Mouse (Mus musculus) brown adipose tissue, adult 24 weeks (tissue): Measurements from ENCODE around the gene Ccpg1. TPM values are rescaled to one million over a fixed set of nuclear protein-coding genes. Genes with fewer than 3 reads are reported as not detected.

Experiments
- H3K27ac ChIP-seq: fragments of 200-500 bp; replicated peaks from 2 replicates; pipeline ENCODE4 v1.5.1; 2012; ENCODE audit warnings: low read depth, mild to moderate bottlenecking, low read length
- H3K4me1 ChIP-seq: fragments of 200-500 bp; 2 replicates; pipeline ENCODE4 v1.6.1; 2012; ENCODE audit warnings: low read length, mixed read lengths; ENCODE audit not compliant: control insufficient read depth, insufficient read depth, insufficient read length
- H3K4me3 ChIP-seq: fragments of 200-500 bp; 2 replicates; pipeline ENCODE4 v1.5.1; 2012; ENCODE audit warnings: low read depth, mild to moderate bottlenecking, low read length, moderate library complexity; ENCODE audit not compliant: insufficient read depth
- polyA plus RNA-seq: library from polyadenylated mRNA; stranded (reverse); fragments of >200 nt; gene quantifications from 2 replicates; pipeline ENCODE4 v1.2.4, GENCODE M21; 2012; ENCODE audit not compliant: missing spikeins, insufficient read depth, insufficient read length

The Ccpg1 gene
- polyA plus RNA-seq, 1 experiment, result 64.5 TPM

DNA sequence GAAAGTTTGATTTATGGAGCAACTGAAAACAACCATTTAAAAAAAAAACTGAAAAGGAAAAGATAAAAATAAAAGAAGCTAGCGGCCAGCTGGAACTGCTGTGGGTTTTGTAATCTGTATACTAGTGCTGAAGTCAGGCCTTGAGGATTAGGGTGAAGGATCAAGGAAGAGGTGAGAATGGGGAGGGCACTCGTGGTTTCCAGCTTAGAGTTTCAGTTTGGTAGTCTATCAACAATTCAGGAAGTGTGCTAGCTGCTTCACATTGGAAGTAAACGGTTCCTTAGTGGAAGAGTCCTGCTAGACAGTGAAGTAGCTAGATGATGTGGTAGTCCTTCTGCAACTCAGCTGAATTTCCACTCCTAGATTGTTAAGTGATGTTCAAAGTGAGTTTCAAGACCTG is 23.2 kb downstream of the Ccpg1 start:
- Histone ChIP-seq H3K4me3 (no peak overlapping the region), H3K27ac (no peak overlapping the region; the same call in 1 of the 2 replicates)

DNA sequence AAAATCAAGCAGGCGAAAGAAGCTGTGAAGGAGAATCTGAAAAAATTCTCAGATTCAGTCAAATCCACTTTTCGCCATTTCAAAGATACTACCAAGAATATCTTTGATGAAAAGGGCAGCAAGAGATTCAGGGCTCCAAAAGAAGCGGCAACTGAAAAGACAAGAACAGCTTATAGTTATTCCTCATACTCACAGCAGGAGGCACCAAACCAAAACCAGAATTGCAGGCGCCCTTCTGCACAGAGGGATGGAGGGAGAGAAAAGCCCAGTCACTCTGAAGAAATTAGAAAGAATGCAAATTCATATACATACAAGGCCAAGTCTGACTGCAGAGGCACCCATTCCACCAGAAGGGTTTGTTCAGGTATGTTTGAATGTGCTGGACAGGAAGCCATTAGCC is 27.4 kb downstream of the Ccpg1 start:
- H3K4me1 ChIP-seq, result no peaks in the 10 kb centered on the region
- H3K4me3 ChIP-seq, result no peak overlapping the region
- H3K27ac ChIP-seq, result no peak overlapping the region

More for the DNA sequence above, 23.2 kb downstream of the Ccpg1 start:
- no peaks in the 10 kb centered on the region for H3K4me1 ChIP-seq

DNA sequence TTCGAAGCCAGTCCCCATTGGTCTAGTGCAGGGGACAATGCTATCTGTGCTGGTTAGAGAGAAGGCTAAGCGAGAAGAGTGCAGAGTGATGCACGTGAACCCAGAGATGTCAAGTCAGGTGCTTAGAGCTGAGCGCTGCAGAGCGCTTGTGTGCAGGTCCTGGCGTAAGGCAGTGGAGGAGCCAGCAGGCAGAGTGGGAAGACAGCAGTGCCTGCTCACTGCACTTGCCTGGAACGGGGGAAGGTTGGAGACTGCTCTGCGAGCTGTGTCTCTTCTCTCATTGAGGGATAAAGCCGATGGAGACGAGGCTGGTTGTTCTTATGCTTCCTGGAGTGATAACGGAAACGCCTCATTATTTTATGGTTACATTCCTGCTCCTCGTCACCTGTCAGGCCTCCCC is 29.5 kb downstream of the Ccpg1 start:
- Histone ChIP-seq H3K27ac (no peak overlapping the region), H3K4me3 (no peak overlapping the region), H3K4me1 (peaks cover under 1% of the 10 kb centered on the region; the same call in 1 of the 2 replicates)

DNA sequence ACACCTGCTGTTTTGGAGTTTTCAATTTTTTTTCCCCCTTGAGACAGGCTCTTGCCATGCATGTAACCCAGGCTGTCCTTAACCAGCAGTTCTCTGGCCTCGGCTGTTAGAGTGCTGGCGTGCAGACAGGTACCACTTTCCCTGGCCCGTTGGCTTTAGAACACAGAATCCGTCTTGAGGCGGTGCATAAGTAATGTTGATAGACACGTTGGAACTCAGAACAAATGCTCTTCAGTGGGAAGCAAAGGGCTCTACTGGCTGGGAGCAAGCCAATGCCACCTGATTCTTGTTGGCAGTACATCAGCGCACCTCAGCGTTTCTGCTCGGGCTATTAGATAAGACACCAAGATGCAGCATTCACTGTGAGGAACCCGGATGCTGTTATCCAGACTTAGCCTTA is 34.6 kb downstream of the Ccpg1 start:
- Histone ChIP-seq H3K27ac (no peak overlapping the region), H3K4me3 (no peak overlapping the region), H3K4me1 (peaks cover 3% of the 10 kb centered on the region; the same call in 1 of the 2 replicates)

DNA sequence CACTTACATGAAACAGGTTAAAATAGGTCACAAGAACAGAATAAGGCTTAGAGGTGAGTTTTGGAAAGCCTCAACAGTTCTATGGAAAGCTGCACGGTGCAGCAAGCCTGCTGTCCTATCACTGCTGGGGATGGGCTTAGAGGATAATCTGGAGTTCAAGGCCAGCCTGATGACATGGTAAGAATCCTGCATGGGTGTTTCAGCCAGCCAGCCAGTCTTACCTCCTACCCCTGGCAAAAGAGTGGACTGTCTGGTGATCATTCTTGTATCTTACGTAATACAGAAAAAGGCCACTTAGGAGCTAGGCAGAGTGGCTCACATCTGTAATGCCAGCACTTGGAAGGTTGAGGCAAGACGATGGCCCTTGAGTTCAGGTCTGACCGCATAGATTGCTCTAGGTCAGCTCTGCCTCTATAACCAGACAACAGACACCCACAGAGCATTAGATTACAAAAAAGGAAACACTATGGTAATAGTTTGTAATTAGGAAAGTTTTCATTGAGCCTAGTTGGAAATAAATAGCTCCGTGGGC is 35.4 kb downstream of the Ccpg1 start:
- Histone ChIP-seq H3K4me1 (peaks cover 3% of the 10 kb centered on the region; the same call in 1 of the 2 replicates), H3K4me3 (no peak overlapping the region), H3K27ac (peak overlapping the region; percentile 37; the same call in 1 of the 2 replicates)

DNA sequence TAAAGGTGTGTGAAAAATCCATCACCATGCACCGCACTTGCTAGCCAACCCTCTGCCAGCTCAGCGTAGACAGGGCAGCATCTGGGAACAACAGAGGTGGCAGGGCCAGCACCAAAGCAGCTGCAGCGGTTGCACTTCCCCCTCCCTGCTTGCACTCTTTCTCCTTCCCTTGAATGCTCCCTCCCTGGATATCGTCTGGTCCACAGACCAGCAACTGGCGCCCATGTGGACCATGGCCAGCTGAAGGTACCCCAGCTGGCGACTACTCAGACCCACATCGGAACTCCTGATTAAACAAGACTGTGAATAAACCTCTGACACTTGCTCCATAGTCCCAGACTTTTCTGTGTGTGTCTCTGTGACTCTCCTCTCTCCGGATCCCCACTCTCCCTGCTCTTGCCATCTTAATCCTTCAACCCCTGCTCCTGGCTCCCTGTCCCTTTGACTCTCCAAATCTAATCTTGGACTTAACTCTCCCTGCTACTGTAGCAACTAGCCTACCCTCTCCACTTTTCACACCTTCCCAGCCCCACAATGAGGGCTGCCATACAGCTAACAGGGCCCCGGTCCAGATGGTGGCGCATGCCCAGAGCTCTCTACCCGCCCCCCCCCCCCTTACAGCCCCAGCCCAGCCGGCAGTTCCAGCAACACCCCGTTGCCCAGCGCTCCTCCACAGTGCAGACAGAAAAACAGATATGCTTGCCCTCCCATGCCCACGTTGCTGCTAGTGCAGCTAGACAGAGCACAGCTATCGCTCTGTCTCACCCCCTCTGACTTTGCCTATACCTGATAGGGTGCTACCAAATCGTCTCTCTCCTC is 40.8 kb downstream of the Ccpg1 start:
- no peaks in the 10 kb centered on the region for H3K4me1 ChIP-seq
- H3K4me3 ChIP-seq, result no peak overlapping the region
- H3K27ac ChIP-seq, result no peak overlapping the region

DNA sequence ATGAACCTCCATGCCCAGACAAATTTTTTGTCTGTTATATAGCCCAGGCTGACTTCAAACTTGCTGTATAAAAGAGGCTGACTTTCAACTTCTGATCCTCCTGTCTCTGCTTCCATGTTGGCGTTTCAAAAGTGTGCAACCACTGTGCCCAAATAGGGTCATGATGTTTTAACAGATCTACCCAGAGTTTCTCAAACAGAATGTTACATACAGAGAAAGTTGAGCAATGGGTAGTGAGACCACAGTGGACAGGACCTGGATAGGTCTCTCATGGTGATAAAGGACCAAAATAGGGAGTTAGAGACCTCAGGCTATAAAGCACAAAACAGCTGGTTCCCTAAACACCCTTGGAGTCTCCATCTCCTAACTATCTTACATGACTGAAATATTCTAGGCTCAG is 45.2 kb downstream of the Ccpg1 start:
- Histone ChIP-seq H3K27ac (no peak overlapping the region), H3K4me1 (no peaks in the 10 kb centered on the region), H3K4me3 (no peak overlapping the region)

DNA sequence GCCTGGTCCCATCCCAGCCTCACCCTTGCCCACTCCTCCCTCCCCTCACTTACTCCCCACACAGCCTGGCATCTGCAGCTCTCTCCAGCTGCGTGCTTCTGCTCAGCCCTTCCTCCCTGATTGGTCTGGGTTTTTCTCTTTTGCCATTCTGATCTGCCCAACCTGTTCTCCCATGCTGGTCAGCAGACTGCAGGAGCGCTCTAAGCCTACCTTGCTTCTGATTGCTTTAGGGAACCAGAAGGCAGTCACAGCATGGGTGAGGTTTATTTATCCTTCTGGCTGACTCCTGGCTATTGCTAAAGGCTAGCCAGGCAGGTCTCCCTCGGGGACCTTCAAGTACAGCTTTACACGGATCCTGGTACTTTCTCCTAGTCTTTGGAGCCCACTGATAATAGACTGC is 46.2 kb downstream of the Ccpg1 start:
- no peaks in the 10 kb centered on the region for H3K4me1 ChIP-seq

DNA sequence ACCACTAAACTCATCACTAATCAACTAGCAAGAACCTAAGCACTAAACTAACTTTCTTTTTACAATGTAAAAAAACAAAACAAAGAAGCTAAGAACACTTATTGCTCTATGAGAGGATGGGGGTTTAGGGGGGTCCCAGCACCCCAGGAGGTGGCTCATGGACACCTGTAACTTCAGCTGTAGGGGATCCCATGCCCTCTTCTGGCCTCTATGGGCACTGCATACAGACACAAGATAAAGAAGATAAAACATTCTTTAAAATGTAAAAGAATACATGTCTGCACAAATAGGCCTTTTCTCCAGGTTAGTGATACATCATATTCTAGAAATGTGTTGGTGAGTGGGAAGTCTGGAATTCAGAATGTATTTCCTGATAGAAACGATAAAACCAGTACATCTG is 48.2 kb downstream of the Ccpg1 start:
- H3K4me1 ChIP-seq, result no peaks in the 10 kb centered on the region
- no peak overlapping the region for H3K27ac ChIP-seq

More for the DNA sequence above, 46.2 kb downstream of the Ccpg1 start:
- no peak overlapping the region for H3K27ac ChIP-seq
- no peak overlapping the region for H3K4me3 ChIP-seq

DNA sequence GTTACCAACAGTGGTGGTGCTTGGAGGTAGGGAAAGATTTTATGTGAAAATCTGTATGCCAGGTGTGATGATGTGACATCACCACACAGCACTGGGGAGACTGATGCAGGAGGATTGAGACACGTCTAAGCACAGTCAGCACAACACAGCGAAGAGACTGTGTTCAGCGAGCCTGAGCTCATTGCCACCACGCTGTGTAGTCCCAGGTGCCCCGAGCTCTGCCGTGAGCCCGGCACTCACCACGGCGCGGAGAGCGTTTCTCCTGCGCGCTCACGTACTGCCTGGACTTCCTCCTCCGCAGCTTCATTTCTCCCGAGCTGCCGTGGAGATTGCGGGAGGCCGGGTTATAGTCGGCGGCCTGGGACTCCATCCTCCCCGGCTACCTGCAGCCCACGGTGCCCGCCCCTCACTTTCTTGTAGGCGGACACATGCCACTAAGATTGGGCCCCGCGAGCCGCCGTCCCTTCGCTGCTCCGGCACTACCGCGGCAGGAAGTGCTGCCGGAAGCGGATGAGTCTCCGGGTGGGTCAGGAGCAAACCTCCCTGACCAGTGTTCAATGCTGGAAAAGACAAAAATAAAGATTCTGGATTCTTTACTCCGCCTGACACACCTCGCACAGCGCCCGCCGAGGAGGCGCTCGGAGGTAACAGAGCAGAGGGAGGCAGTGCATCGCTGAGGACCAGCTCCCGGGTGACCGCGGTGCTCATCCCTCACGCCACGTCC is 54.2 kb downstream of the Ccpg1 start:
- Histone ChIP-seq H3K27ac (peak overlapping the region; percentile 72), H3K4me3 (peak overlapping the region; percentile 92)

More for the DNA sequence above, 48.2 kb downstream of the Ccpg1 start:
- H3K4me3 ChIP-seq, result no peak overlapping the region

DNA sequence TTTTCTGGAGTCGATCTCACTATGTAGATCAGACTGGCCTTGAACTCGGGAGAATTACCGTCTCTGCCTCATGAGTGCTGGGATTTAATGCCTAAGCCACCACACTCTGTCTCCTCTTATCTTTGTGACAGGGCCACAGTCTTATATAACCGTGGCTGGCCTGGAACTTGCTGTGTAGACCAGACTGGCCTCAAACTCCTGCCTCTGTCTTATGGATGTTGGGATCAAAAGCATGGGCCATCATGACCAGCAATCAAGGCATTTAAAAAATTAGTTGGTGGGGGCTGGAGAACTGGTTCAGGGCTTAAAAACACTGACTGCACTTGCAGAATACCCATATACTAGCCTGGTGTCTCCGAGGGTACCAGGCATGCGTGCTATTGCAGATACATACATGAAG is 54.9 kb downstream of the Ccpg1 start, which contains the start of gene Pigb:
Pigb (minus strand) TSS at position 299 of the 400 bp plus-strand sequence.
- H3K4me3 ChIP-seq, result peak within 1 kb of the TSS; percentile 92
- no peaks in the 10 kb centered on the region; the same call in 1 of the 2 replicates for H3K4me1 ChIP-seq
- H3K27ac ChIP-seq, result peak within 1 kb of the TSS; percentile 72

More for the DNA sequence above, 54.2 kb downstream of the Ccpg1 start:
- no peaks in the 10 kb centered on the region; the same call in 1 of the 2 replicates for H3K4me1 ChIP-seq

DNA sequence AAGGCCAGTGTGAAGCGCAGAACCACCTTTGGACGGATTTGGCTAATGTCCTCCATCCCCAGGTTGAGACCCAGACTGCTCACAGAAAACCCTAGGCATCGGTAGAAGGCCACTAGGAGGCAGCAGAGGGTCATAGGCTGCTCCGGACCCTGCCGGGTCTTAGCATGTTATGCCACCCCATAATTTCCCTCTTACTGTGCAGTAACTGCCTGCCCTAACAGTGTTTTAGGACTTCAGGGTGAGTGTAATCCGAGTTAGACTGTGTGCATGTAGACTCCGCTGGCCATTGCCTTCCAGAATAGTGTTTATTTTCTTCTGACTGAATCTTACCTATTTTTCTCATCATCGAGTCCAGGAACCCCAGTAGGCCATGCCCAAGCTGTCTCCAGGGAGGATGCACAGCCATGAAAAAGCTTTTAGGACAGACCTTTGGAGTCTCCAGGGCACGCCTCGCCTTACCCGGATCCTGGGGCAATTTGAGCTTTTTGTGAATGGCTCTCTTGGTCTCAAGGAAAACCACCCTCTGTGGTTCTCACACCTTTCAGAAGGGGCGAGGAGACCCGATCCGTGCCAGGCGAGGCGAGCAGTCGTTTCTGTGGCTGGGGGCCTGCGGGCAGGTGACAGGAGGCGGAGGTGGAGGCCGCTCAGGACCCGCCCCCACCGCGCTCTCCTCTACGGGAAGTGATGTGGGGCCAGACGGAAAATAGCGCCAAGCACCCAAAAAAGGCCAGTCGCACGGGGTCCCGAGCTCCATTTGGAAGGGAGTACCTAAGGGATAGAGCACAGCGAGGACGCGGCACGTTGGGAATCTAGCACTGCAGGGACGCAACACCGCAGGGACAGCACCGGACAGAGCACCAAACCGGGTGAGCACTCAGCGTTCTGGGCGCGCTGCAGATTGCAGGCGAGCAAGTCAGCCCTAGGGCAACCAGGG is 59.2 kb downstream of the Ccpg1 start, which contains the start of gene Rab27a:
Rab27a (plus strand) TSS at position 709 of the 934 bp plus-strand sequence.
- Histone ChIP-seq H3K27ac (no peak within 1 kb of the TSS), H3K4me1 (no peaks in the 10 kb centered on the region; the same call in 1 of the 2 replicates)

DNA sequence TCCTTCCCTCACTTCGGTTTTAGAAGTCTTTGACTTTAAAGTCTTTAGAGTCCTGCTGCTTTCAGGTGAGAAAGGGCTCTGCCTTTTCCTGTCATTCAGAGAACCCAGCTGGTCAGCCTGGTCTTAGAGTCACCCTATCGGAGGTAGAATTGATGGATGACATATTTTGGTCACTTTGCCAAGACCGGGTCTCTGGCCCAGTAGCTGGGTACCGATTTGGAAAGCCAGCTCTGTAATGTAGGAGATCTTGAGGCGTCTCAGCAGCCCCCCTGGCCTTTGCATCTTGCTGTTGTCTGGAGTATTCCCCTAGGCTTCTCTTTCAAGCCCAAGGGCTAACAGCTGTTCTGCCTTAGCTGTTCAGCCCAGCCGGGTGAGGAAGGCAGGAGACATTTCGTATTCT is 60.0 kb downstream of the Ccpg1 start:
- H3K4me3 ChIP-seq, result peak overlapping the region; percentile 53
- H3K4me1 ChIP-seq, result no peaks in the 10 kb centered on the region; the same call in 1 of the 2 replicates
- no peak overlapping the region for H3K27ac ChIP-seq

More for the DNA sequence above, 59.2 kb downstream of the Ccpg1 start, which contains the start of gene Rab27a:
- peak within 1 kb of the TSS; percentile 53 for H3K4me3 ChIP-seq

DNA sequence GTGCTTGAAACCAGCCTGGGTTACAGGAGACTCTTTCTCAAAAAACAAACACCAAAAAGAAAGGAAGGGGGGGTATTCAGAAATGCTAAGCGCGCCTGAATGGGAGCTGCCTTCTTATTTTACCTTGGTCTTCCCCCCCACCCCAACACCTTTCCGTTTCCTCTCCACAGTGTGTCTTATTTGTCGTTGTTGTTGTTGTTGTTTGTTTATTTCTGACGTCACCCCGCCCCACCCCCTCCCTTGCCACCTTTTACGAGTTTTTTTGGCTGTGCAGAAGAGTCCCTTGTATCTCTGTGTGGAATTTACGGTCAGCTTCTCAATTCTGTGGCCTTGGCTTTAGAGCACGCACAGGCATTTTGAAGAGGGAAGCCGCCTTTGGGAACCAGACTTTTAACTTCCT is 60.5 kb downstream of the Ccpg1 start:
- Histone ChIP-seq H3K4me1 (no peaks in the 10 kb centered on the region), H3K27ac (no peak overlapping the region), H3K4me3 (0 out of 2 replicates have a peak overlapping the region, but pooled peaks have one; percentile 7)
